Mouse (Mus musculus) fibroblast of lung, adult 2 months (primary cell): ENCODE results near the gene Rtf2.
A peak's percentile ranks its signal among the peaks of the same experiment; 100 is the strongest.

ENCODE experiments used
- DNase-seq: peaks from one replicate; pipeline ENCODE4 v3.0.0-alpha.2; 2011; ENCODE audit warnings: low read depth

The Rtf2 gene

DNA sequence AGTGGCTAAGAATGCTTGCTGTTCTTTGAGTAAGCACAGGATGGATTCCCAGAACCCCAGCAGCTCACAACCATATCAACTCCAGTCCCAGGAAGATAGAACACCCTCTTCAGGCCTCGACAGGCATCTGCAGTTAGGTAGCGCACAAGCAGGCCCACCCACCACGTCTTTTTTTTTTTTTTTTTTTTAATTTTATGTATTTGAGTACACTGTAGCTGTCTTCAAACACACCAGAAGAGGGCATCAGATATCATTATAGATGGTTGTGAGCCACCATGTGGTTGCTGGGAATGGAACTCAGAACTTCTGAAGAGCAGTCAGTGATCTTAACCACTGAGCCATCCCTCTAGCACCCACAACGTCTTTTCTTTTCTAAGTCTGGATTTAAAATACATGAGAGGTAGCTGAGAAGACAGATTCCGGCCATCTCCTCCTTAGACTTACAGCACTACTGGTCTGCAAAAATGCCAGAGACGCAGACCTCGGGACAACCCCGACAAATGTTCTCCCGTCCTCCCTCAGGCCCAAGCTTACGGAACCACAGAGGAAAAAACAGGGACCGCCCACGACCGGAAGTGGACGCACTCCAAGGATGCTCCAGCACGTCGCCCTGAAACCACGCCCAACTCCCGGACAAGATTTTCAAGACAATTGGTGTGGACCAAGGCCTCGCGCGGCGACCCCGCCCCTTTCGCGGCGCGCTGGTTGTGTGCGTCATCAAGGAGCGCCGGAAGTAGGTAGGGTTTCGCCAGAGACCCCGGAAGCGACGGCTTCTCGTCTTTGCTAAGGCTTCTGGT lies at the start of gene Rtf2:
Gene Rtf2, plus strand, starts transcription at position 714 of the 797 bp plus-strand sequence.
- peak; percentile 93 for DNase-seq

DNA sequence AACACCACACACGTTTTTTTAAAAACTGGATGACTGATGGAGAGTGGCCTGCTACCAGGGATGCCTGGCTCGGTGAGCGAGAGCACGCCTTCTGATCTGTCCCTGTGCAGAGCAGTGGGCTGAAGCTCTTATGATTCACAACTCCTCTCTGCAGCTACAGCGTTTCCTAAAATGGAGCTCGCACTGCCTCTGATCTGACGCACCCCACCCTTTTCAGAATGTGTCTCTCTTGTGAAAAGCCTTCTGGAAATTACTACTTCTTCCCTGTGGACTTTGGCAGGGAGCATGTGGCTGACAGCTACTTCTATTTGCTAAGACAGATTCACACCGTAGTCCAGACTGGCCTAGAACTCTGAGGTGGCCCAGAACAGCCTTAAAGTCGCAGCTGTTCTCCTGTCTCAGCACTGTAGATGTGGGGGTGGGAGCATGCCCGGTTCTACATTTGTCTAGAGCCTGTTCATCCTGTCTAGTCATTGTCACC lies 48.3 kb upstream of the Rtf2 start:
- DNase-seq: no peak

DNA sequence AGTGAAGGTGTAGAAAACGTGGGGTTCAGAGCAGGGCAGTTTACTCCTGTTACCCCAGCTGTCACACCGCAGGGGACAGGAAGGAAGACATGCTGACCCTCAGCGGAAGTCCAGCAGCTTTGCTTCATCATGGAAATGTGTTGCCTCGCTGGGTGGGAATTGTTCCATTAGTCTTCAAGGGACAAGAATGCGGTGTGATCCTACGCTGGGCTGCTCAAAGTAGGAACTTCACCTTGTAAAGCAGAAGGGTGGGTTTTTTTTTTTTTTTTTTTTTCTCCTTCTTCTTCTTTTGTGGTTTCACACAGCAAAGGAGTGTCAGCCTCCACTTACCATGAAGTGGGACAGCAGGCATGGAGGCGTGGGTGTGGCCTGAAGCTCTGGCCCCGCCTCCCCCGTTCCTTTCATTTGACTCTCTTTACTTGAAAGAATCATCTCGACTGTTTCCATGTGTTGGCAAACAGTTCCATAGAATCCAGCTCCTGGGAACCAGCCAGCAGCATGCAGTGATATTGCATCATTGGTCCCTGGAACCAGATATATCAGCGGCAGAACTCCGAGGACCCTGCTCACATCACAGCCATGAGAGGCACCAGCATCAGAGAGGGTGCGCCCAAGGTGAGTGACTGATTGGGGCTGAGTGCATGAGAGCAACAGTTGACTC lies 46.8 kb upstream of the Rtf2 start, which contains the start of gene Cass4:
Gene Cass4, plus strand, starts transcription at position 404 of the 661 bp plus-strand sequence.
- DNase-seq: no peak

DNA sequence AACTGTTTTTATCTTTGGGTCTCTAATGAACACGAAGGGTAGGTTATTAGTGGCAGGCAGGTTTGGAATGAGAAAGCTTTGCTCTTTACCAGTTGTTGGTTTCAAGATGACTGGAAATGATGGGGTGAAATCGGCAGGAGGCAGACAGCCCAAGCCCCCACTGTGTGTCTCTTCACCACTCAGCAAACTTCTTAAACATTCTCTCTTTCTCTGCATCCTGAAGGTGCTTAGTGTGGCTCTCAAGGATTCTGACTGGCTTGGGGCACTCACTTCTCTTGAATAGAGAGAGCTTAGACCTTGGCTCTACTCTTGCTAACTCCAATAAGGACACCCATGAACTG lies 46.3 kb upstream of the Rtf2 start:
- DNase-seq: no peak

DNA sequence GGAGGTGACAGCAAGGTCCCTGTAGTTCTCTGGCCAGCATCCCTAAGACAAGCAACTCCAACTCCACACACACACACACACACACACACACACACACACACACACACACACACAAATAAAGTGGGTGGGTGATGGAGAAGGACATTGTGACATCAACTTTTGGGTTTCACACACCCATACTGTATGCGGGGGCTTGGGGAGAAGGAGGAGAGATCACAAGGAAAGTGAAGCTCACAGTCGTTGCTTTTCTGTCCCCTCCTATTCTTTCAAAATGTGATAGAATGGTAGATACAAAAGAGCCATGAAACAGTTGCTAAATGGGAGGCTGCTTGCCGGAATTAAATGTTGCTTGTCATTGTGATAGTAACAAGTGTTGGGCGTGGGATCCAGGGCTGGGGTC lies 45.7 kb upstream of the Rtf2 start:
- no peak for DNase-seq

DNA sequence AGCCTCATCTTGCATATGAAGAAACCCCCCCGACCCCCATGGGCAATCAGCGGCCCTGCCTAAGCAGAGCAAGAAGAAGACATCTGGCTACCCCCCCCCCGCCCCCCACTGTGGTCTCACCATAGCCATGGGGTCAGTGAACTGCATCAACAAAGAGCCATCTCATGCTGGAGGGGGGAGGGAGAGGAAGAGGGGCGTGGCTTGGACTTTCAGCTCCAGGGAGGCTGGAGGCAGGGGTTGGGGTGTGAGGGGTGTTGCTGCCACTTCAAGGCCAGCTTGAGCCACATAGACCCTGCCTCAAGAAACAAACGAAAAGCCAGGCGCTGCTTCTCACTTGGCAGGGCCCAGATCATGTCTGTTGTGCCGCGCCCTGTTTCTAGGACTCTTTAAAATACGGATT lies 44.4 kb upstream of the Rtf2 start:
- DNase-seq: no peak

DNA sequence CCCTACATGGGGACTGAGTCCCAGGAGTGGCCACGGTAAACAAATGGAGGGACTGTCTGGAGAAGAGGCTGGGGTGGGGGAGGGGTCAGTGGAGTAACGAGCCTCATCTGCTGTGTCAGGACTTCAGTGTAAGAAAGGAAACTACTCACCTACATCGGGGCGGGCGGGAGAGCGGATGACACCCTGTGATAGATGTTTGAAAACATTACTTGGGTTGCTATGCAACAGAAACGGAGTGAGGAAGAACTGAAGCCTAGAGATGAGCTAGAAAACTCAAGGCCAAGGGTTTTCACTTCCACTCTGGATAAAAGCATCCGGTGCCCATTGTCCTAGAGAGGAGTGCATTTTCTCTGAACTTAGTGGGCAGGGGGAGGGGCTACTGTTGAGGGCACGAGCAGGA lies 40.5 kb upstream of the Rtf2 start:
- no peak for DNase-seq

DNA sequence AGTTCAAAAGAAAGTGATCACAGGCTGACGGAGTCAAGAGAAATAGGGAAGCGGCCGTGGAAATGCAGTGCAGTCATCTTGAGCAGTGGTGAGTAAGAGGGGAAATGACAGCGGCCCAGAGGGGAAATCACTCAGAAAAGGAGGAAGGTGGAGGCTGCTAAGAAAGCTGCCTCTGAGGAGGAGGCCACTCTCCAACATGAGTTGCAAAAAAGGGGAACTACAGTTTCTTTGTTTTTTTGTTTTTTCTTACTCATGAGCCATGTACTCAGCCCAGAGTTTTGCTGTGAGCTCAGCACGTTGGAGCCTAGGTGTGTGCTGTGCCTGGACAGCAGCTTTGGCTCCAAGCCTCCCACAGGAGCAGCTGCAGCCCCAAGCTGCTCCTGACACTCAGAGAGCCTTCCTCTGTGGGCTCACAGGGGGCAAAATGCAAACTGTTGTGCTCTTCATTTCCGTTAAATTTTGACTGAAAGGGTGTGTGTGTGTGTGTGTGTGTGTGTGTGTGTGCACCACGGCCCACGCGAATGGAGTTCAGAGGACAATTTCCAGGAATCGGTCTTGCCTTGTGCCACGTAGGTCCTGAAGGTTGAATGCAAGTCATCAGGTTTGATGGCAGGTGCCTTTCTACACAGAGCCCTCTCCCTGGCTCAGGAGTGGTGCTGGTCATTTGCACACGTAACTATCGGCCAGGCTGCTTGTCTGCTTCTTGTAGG lies 39.1 kb upstream of the Rtf2 start:
- DNase-seq: no peak

DNA sequence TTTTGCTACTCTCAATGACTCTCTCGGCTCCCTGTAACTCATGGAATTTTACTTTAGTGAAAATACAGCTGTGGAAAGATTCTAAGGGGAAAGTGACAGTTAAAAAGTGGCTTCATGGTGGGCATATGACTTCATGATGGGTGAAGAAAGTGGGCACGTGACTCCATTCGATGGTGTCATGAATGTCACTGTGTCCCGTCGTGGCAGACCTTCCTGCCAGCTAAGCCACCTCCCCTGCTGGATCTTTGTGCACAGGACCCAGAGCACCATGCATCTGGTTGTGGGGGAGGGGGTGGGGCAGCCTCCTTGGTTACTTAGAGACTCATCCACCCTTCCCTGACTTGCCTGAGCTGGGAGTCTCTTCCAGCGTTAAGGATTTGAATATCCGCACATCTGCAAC lies 36.1 kb upstream of the Rtf2 start:
- DNase-seq: no peak

DNA sequence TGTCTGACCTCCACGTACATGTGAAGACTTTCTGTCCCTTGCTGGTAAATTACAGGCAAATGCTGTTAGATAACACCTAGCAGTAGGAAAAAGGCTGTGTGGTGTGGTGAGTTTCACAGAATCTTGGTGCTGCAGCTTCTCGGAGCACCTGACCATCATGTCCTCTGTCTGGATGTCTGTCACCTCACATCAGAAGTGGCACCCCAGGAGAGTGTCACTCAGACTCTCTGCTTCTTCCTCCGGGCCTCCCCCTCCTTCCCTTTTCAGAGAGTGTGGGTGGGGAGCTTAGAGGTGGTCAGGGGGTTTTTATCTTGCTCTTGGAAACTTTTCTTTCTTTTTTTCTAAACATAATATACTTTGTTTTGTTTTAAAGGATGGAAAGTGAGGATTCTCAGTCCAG lies 35.3 kb upstream of the Rtf2 start:
- no peak for DNase-seq

DNA sequence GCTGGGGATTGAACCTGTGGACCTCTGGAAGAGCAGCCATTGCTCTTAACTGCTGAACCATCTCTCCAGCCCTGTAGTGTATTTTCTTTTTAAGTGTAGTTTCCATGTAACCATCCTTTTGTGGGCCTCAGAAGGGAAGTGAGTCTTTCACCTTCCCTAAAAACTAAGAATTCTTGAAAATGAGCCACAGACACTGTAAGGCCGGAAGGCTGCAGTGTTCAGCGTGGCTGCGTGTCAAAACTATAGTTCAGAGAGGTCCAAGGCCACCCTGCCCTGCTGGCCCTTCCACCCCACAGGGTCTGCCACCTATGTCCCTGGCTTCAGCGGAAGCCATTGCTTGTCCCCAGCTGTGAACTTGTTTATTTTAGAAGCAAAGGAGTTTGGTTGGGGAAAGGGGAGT lies 34.2 kb upstream of the Rtf2 start:
- DNase-seq: no peak

DNA sequence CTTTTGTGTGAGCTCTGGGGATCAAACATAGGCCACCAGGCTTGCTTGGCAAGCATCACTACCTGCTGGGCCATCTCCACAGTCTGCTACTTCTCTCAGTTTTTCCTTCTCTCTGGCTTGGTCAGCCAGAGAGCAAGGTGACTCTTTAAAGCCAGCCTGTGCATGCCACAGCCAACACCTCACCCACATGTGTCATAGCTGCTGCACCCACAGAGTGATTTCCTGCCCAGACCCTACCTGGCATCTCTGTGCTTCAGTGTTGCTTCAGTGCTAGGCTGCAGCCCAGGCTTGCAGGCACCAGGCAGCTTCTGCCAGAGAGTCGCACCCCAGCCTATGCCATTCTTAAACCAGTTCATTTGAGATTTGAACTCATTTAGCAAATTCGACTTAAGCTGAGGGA lies 32.9 kb upstream of the Rtf2 start:
- DNase-seq: no peak

DNA sequence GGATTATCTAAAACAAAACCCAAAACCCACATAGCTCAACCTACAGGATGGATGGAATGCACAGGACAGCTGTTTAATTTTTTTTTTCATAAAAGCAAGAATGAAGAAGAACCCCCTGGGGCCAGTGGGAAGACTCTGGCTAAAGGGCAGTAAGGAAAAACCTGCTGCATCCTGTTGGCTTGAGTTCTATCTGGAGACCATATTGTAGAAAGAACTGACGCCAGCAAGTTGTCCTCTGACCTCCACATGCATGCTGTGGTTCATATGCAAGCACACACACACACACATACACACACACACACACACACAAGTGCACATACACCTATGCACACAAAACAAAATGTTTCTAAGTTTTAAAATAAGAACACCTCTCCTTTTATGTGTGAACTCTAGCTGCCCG lies 29.7 kb upstream of the Rtf2 start:
- DNase-seq: no peak

DNA sequence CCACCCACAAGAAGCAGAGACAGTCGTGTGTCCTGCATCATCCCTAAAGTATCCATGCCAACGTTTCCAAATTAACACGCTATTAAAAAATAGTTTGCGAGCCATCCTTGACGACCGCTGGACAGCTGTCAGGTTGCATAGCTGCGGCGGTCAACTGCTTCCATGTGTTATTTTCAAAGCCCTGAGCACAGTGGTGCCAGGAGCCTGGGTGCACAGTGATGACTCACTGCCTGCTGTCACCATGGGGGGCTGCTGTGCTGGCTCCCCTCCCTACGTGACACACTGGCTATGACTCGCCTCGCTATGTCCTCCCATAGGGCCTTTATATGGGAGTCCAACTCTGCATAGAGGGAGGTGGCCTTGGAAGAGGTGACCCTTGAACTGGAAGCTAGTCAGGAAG lies 29.3 kb upstream of the Rtf2 start:
- DNase-seq: no peak

DNA sequence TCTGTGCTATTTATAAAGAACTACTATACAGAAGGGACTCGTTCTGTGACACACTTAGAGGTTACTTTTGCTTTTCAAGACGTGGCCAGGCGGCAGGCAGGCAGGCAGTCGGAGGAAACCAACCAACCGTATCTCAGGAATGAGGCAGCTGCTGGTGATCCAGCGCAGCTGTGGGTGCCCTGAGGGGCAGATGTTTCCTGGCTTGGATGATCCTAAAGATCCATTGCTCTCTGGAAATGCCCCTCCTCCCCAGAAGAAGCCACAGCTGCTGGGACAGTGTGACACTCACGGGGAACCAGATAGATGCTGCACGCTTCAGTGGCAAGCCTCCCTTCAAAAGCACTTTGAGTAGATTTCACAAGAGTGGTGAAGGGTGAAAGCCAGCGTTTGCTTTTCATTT lies 27.9 kb upstream of the Rtf2 start:
- DNase-seq: no peak

DNA sequence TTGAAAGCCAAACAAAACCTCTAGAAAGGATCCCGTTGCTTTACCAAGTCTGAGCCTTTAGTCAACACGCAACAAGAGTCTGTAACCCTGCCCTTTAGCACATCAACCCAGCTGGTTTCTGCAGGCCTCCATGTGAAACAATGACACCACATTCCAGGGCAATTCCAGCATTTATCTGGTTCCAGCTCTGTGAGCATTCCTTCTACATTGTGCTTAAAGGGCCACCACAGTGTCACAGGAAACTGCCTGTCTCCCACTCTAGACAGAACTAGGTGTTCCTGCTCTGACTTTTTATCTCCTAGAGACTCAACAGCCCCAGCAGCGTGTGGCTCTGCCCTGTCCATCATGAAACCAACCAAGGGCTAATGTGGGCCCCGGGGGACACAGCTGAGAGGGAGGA lies 27.1 kb upstream of the Rtf2 start:
- no peak for DNase-seq

DNA sequence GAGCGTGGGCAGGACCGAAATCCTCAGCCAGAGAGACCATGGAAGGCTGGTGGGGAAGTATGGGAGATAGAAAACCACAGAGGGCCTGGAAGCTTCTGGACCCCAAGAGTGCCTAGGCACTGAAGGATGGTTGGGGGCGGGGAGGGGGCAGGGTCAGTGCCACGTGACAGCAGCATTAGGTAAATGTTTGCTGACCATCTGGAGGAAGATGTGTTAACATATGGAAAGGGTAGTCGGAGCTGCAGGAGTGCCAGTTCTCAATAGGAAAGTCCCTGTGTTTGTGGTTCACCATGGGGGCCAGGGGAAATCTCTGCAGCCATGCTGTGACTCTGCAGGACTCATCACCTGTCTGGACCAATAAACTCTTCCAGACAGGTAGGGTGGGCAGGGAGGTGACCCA lies 26.5 kb upstream of the Rtf2 start:
- no peak for DNase-seq

DNA sequence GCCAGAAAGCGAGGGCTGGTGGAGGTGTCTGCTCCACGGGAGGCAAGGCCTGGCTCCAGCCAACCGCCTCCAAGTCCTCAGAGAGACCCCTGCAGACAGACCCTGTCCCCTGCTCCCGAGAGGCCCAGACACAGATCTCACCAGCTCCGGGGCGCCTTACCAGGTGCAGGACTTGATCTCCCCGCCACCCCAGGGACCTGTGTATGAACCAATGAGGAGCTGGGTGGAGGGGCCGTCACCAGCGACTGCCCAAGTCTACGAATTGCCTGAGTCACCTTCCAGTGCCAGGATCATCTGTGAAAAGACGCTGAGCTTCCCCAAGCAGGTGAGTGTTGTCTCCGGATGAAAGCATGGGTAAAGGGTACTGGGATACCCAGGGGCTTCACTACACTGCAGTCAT lies 24.1 kb upstream of the Rtf2 start:
- no peak for DNase-seq

DNA sequence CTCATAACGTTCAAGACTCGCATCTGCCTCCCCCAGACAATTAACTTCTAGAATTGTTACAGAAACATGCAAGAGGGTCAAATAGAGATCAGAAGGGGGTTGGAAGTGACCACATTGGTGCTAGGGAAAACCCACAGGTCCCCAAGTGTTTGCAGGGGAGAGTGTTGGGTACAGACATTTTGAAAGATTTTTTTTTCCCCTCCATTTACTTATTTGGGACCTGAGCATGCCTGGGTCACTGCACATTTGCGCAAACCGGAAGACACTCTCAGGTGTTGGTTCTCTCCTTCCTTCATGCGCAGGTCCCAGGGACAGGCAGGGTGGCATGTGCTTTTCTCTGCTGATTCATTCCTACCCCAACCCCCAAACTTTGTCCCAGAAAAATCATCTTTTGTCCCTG lies 23.5 kb upstream of the Rtf2 start:
- DNase-seq: no peak

DNA sequence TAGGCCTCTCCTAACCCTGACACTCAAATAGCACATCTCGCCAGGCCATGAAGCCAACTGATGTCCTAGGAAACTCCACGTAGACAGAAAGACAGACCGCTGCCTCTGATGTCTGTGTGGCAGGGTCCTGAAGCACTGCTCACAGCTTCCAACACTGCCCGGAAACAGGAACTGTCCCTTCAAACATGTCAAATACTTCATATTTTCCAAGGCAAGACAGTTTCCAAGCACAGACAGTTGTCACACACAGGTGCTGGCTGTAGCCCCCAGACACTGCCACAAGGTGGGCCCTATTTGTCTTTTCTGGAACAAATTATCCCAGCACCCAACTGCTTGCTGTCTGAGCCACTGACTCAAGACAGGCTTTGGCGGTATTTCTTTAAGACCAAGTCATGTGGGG lies 22.1 kb upstream of the Rtf2 start:
- no peak for DNase-seq

DNA sequence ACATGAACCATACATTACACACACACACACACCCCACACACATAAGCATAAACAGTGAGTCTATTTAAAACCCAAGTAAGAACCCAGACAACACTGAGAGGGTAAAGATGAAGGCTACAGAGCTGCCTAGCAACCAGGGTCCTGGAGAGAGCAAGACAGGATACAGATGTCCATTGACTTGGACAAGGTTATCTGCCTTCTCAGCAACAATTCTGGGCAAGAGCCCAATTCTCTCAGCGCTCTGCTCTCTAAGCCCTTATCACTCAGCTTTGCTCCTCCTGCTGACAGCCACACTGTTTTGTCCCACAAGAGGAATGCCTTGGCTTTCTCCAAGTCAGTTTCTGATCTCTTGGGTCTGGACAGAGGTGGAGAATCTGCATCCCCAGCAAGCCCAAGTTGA lies 9.7 kb upstream of the Rtf2 start:
- no peak for DNase-seq

DNA sequence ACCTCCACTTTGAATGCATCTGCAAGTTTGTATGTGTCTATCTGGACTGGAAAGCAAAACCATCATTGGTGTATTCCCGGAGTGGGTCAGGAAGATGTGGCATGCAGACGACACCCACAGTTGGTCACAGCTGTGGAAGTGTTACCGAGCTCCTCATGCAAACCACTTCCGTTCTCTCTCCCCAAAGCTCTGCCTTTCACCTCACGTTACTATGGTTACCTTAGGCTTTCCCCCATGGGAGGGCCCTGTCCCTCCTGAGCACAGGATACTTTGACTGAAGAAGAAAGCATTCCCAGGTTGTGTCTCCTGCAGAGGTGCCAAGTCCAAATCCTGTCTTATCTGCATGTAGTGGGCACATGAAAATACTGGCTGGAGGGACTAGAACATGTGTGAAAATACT lies 6.6 kb upstream of the Rtf2 start:
- no peak for DNase-seq

DNA sequence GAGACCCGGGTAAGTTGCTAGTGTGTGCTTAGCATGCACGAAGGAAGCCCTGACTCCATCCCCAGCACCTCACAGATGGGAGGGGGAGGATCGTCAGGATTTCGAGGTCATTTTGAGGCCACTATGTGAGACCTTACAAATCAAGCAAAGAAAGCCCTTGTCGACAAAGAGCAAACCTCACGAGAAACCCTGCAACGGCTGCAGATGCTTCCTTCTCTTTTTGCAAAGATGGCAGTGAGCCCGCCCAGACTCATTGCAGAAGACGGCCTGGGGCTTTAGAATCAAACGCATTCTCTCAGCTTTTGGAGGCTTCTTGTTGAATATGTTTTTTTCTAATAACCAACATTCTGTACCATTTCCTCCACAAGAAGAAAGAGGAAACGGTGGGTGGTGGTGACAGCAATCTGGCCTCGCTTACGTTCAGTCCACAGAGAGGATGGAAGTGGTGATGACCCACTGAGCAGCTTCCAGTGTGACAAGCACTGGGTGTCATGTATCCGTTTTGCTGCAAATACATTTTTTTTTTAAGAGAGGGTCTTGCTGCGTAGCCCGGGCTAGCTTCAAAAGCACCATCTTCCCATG lies 2.9 kb upstream of the Rtf2 start:
- no peak for DNase-seq
